Mouse (Mus musculus): ENCODE data around the gene Blnk.

- TF ChIP-seq CTCF (IDR thresholded peaks at IDR 0.05; ENCODE audit: low read depth, low read length) (no peak), POLR2A (IDR thresholded peaks at IDR 0.05; ENCODE audit: borderline replicate concordance, low read depth, low read length) (no peak)
Measured at GRCm38 (mm10) chr19:41020537-41020936, 26.2 kb upstream of the Blnk start.

Measured in bone marrow macrophage, adult 2 months (primary cell).